Mouse (Mus musculus): ENCODE measurements around the gene Dus2.
"Not testable (repeated sequence)": the region's sequence is repeated elsewhere in the genome, so short reads cannot be mapped to it uniquely, and the experiment has no call there.

Dus2 gene

GRCm38 (mm10) chr8:105988546-105988945 lies 2.6 kb upstream of the Dus2 start:
- DNase-seq (ENCODE audit: low read depth, low spot score): no peak

- no peak for DNase-seq (ENCODE audit: low read depth, low spot score)
Observed at GRCm38 (mm10) chr8:105991546-105991945, 409 bp downstream of the Dus2 start.

GRCm38 (mm10) chr8:105992499-105992898 lies 1.4 kb downstream of the Dus2 start:
- no peak for DNase-seq (ENCODE audit: low read depth, low spot score)

- DNase-seq (ENCODE audit: low read depth, low spot score): no peak
Observed at GRCm38 (mm10) chr8:105993226-105993625, 2.1 kb downstream of the Dus2 start.

GRCm38 (mm10) chr8:105996359-105996758 lies 5.2 kb downstream of the Dus2 start:
- no peak for DNase-seq (ENCODE audit: low read depth, low spot score)

- DNase-seq (ENCODE audit: low read depth, low spot score): no peak
Observed at GRCm38 (mm10) chr8:105998971-105999370, 7.8 kb downstream of the Dus2 start.

- DNase-seq (ENCODE audit: low read depth, low spot score): no peak
Observed at GRCm38 (mm10) chr8:106001908-106002307, 10.8 kb downstream of the Dus2 start.

- no peak for DNase-seq (ENCODE audit: low read depth, low spot score)
Observed at GRCm38 (mm10) chr8:106004538-106005207, 13.5 kb downstream of the Dus2 start.

- no peak for DNase-seq (ENCODE audit: low read depth, low spot score)
Observed at GRCm38 (mm10) chr8:106005875-106006274, 14.7 kb downstream of the Dus2 start, which contains the start of gene Dpep2nb. TSS of gene Dpep2nb (minus strand) at chr8:106005975.

- DNase-seq (ENCODE audit: low read depth, low spot score): no peak
Observed at GRCm38 (mm10) chr8:106006413-106006812, 15.3 kb downstream of the Dus2 start.

- DNase-seq (ENCODE audit: low read depth, low spot score): no peak
Observed at GRCm38 (mm10) chr8:106007135-106007534, 16.0 kb downstream of the Dus2 start.

- not testable (repeated sequence) for DNase-seq (ENCODE audit: low read depth, low spot score)
Observed at GRCm38 (mm10) chr8:106007891-106008290, 16.8 kb downstream of the Dus2 start.

GRCm38 (mm10) chr8:106010748-106011642 lies 19.9 kb downstream of the Dus2 start:
- peak; percentile 82 for DNase-seq (ENCODE audit: low read depth, low spot score)

GRCm38 (mm10) chr8:106011643-106011986 lies 20.5 kb downstream of the Dus2 start, which contains the start of gene Ddx28:
TSS of gene Ddx28 (minus strand) at chr8:106011882.
- DNase-seq (ENCODE audit: low read depth, low spot score): no peak

GRCm38 (mm10) chr8:106012203-106012602 lies 21.1 kb downstream of the Dus2 start:
- DNase-seq (ENCODE audit: low read depth, low spot score): peak; percentile 39

- no peak for DNase-seq (ENCODE audit: low read depth, low spot score)
Observed at GRCm38 (mm10) chr8:106016284-106016683, 25.1 kb downstream of the Dus2 start.

- no peak for DNase-seq (ENCODE audit: low read depth, low spot score)
Observed at GRCm38 (mm10) chr8:106017130-106017529, 26.0 kb downstream of the Dus2 start.

- no peak for DNase-seq (ENCODE audit: low read depth, low spot score)
Observed at GRCm38 (mm10) chr8:106018039-106018438, 26.9 kb downstream of the Dus2 start.

- peak; percentile 69 for DNase-seq (ENCODE audit: low read depth, low spot score)
Observed at GRCm38 (mm10) chr8:106022483-106022882, 31.3 kb downstream of the Dus2 start.

- DNase-seq (ENCODE audit: low read depth, low spot score): no peak
Observed at GRCm38 (mm10) chr8:106038721-106039120, 47.6 kb downstream of the Dus2 start.

GRCm38 (mm10) chr8:106039605-106040004 lies 48.5 kb downstream of the Dus2 start:
- no peak for DNase-seq (ENCODE audit: low read depth, low spot score)

- no peak for DNase-seq (ENCODE audit: low read depth, low spot score)
Observed at GRCm38 (mm10) chr8:106040218-106040617, 49.1 kb downstream of the Dus2 start.

- no peak for DNase-seq (ENCODE audit: low read depth, low spot score)
Observed at GRCm38 (mm10) chr8:106043055-106043454, 51.9 kb downstream of the Dus2 start.

Data from c-Kit-negative CD71-positive TER-119-positive erythroid progenitor cells, embryonic 14.5 days (primary cell).